Mouse (Mus musculus) kidney, embryonic 14.5 days (tissue): ENCODE results near the gene Slc25a19. TPM values are rescaled to one million over a fixed set of nuclear protein-coding genes. Genes with fewer than 3 reads are reported as not detected.

Source experiments
- ATAC-seq: fragments of 200-750 bp; cut with Nextera tagmentation; 2 replicates; pipeline ENCODE4 v1.8.0; 2017; ENCODE audit warnings: moderate number of reproducible peaks, mild to moderate bottlenecking, moderate TSS enrichment, moderate library complexity; ENCODE audit not compliant: low FRiP score, low TSS enrichment
- H3K27ac ChIP-seq: fragments of 300-500 bp; sonication (generic); 2 replicates; pipeline ENCODE4 v1.5.1; 2014; ENCODE audit warnings: low read depth, mild to moderate bottlenecking, low read length, moderate library complexity, mixed read lengths
- H3K27me3 ChIP-seq: fragments of 300-500 bp; sonication (generic); 2 replicates; pipeline ENCODE4 v1.6.1; 2014; ENCODE audit warnings: mild to moderate bottlenecking, low read length; ENCODE audit not compliant: control insufficient read depth, insufficient read depth
- H3K36me3 ChIP-seq: fragments of 300-500 bp; sonication (generic); 2 replicates; pipeline ENCODE4 v1.6.1; 2014; ENCODE audit warnings: low read length, mixed read lengths; ENCODE audit not compliant: control insufficient read depth, insufficient read depth
- H3K4me1 ChIP-seq: fragments of 300-500 bp; sonication (generic); 2 replicates; pipeline ENCODE4 v1.6.1; 2014; ENCODE audit warnings: low read length, mixed read lengths; ENCODE audit not compliant: control insufficient read depth, insufficient read depth
- H3K4me2 ChIP-seq: fragments of 300-500 bp; sonication (generic); replicated peaks from 2 replicates; pipeline ENCODE4 v1.6.1; 2014; ENCODE audit warnings: low read depth, mild to moderate bottlenecking, low read length
- H3K4me3 ChIP-seq: fragments of 300-500 bp; sonication (generic); 2 replicates; pipeline ENCODE4 v1.5.1; 2014; ENCODE audit warnings: mild to moderate bottlenecking, low read length
- H3K9ac ChIP-seq: fragments of 300-500 bp; sonication (generic); 2 replicates; pipeline ENCODE4 v1.6.1; 2014; ENCODE audit warnings: low read depth, mild to moderate bottlenecking, low read length, moderate library complexity
- H3K9me3 ChIP-seq: fragments of 300-500 bp; sonication (generic); 2 replicates; pipeline ENCODE4 v1.6.1; 2016; ENCODE audit warnings: low read length; ENCODE audit not compliant: control insufficient read depth
- WGBS: fragments of 180-500 bp; shearing (Covaris S2); extraction: QIAGEN DNeasy Blood & Tissue Kit; methylation state at CpG from one replicate; pipeline ENCODE4 v1.1.7; 2014; 5-methylcytosine and 5-hydroxymethylcytosine counted together
- polyA plus RNA-seq: library from polyadenylated mRNA; unstranded; fragments of >200 nt; fragmentation: Nextera tagmentation; extraction: Ambion mirVana; gene quantifications from 2 replicates; pipeline ENCODE4 v1.2.1, GENCODE M21; 2014

The Slc25a19 gene
- polyA plus RNA-seq, 1 experiment from 2014 or later = 40.8 TPM

- Histone ChIP-seq H3K9ac (no peak overlapping the region), H3K9me3 (no peaks in the 10 kb centered on the region), H3K4me1 (peaks cover 13% of the 10 kb centered on the region), H3K27me3 (no peaks in the 10 kb centered on the region), H3K27ac (no peak overlapping the region), H3K4me2 (no peak overlapping the region), H3K36me3 (peaks cover 29% of the 10 kb centered on the region), H3K4me3 (no peak overlapping the region)
- ATAC-seq = no peak
- WGBS = 94% methylated on average over 7 of the region's 7 CpGs
Measured at GRCm38 (mm10) chr11:115599722-115600121, 28.4 kb downstream of the Slc25a19 start.

- H3K27ac ChIP-seq = no peak overlapping the region
- H3K27me3 ChIP-seq = no peaks in the 10 kb centered on the region
- H3K9ac ChIP-seq = no peak overlapping the region
- no peak for ATAC-seq
- no peak overlapping the region for H3K4me2 ChIP-seq
- WGBS = 95% methylated on average over 4 of the region's 4 CpGs
- H3K9me3 ChIP-seq = no peaks in the 10 kb centered on the region
- H3K4me1 ChIP-seq = peaks cover 10% of the 10 kb centered on the region
- H3K36me3 ChIP-seq = peaks cover 42% of the 10 kb centered on the region
- no peak overlapping the region for H3K4me3 ChIP-seq
Measured at GRCm38 (mm10) chr11:115598309-115598708, 29.8 kb downstream of the Slc25a19 start.

GRCm38 (mm10) chr11:115595209-115595608 lies 32.9 kb downstream of the Slc25a19 start:
- ATAC-seq = no peak
- Histone ChIP-seq H3K27me3 (no peaks in the 10 kb centered on the region), H3K4me3 (no peak overlapping the region), H3K27ac (no peak overlapping the region), H3K9me3 (no peaks in the 10 kb centered on the region), H3K4me2 (no peak overlapping the region), H3K36me3 (peaks cover 73% of the 10 kb centered on the region), H3K4me1 (no peaks in the 10 kb centered on the region), H3K9ac (no peak overlapping the region)
- 97% methylated on average over 3 of the region's 3 CpGs for WGBS

- Histone ChIP-seq H3K27ac (no peak overlapping the region), H3K4me3 (no peak overlapping the region), H3K9ac (no peak overlapping the region), H3K9me3 (no peaks in the 10 kb centered on the region), H3K27me3 (no peaks in the 10 kb centered on the region), H3K36me3 (peaks cover 92% of the 10 kb centered on the region), H3K4me2 (no peak overlapping the region), H3K4me1 (no peaks in the 10 kb centered on the region)
- WGBS = 83% methylated on average over 2 of the region's 2 CpGs
- no peak for ATAC-seq
Measured at GRCm38 (mm10) chr11:115590526-115591075, 37.5 kb downstream of the Slc25a19 start.

GRCm38 (mm10) chr11:115587984-115588383 lies 40.1 kb downstream of the Slc25a19 start:
- H3K36me3 ChIP-seq = peaks cover 97% of the 10 kb centered on the region
- WGBS = 78% methylated on average over 9 of the region's 9 CpGs
- H3K27ac ChIP-seq = no peak overlapping the region

GRCm38 (mm10) chr11:115586403-115586802 lies 41.7 kb downstream of the Slc25a19 start:
- H3K36me3 ChIP-seq = peaks cover 97% of the 10 kb centered on the region
- whole genome bisulfite sequencing = 88% methylated on average over 9 of the region's 9 CpGs
- H3K9me3 ChIP-seq = no peaks in the 10 kb centered on the region
- no peak for ATAC-seq
- H3K9ac ChIP-seq = no peak overlapping the region
- no peaks in the 10 kb centered on the region for H3K4me1 ChIP-seq
- no peak overlapping the region for H3K4me3 ChIP-seq
- no peak overlapping the region for H3K27ac ChIP-seq
- H3K4me2 ChIP-seq = no peak overlapping the region
- H3K27me3 ChIP-seq = no peaks in the 10 kb centered on the region

More at GRCm38 (mm10) chr11:115587984-115588383, 40.1 kb downstream of the Slc25a19 start:
- no peak overlapping the region for H3K4me3 ChIP-seq
- no peaks in the 10 kb centered on the region for H3K9me3 ChIP-seq
- no peak overlapping the region for H3K9ac ChIP-seq
- peak; percentile 34; the same call in 1 of the 2 replicates for ATAC-seq
- H3K4me2 ChIP-seq = no peak overlapping the region
- no peaks in the 10 kb centered on the region for H3K27me3 ChIP-seq
- no peaks in the 10 kb centered on the region for H3K4me1 ChIP-seq

- Histone ChIP-seq H3K27me3 (no peaks in the 10 kb centered on the region), H3K9me3 (no peaks in the 10 kb centered on the region), H3K4me2 (no peak overlapping the region), H3K36me3 (peaks cover 97% of the 10 kb centered on the region), H3K4me3 (no peak overlapping the region), H3K4me1 (no peaks in the 10 kb centered on the region), H3K9ac (no peak overlapping the region), H3K27ac (no peak overlapping the region)
- 91% methylated on average over 7 of the region's 7 CpGs for WGBS
- no peak for ATAC-seq
Measured at GRCm38 (mm10) chr11:115585573-115586100, 42.5 kb downstream of the Slc25a19 start.

GRCm38 (mm10) chr11:115584376-115585073 lies 43.6 kb downstream of the Slc25a19 start:
- Histone ChIP-seq H3K27me3 (no peaks in the 10 kb centered on the region), H3K27ac (no peak overlapping the region), H3K9ac (no peak overlapping the region), H3K4me2 (no peak overlapping the region), H3K36me3 (peaks cover 94% of the 10 kb centered on the region), H3K4me1 (no peaks in the 10 kb centered on the region), H3K9me3 (no peaks in the 10 kb centered on the region), H3K4me3 (no peak overlapping the region)
- no peak for ATAC-seq
- 86% methylated on average over 10 of the region's 10 CpGs for WGBS

- no peaks in the 10 kb centered on the region for H3K27me3 ChIP-seq
- no peak overlapping the region for H3K27ac ChIP-seq
- H3K9ac ChIP-seq = no peak overlapping the region
- no peaks in the 10 kb centered on the region for H3K9me3 ChIP-seq
- no peaks in the 10 kb centered on the region for H3K4me1 ChIP-seq
- H3K4me2 ChIP-seq = no peak overlapping the region
- no peak for ATAC-seq
- 82% methylated on average over 10 of the region's 10 CpGs for WGBS
- H3K36me3 ChIP-seq = peaks cover 96% of the 10 kb centered on the region
- H3K4me3 ChIP-seq = no peak overlapping the region
Measured at GRCm38 (mm10) chr11:115582913-115583606, 45.0 kb downstream of the Slc25a19 start.
